Mouse (Mus musculus): ENCODE results near the gene Anxa3. TPM values are rescaled to one million over a fixed set of nuclear protein-coding genes. Genes with fewer than 3 reads are reported as not detected.

The Anxa3 gene
- 30.5 and 34.9 TPM in 2 replicates for polyA plus RNA-seq (2015; fragmentation: Nextera tagmentation; extraction: Ambion mirVana)

GRCm38 (mm10) chr5:96792936-96793718, at the start of gene Anxa3:
Anxa3 (plus strand) TSS chr5:96793339.
- Histone ChIP-seq H3K36me3 (replicated peaks) (no peaks in the 10 kb centered on the region), H3K9me3 (no peaks in the 10 kb centered on the region), H3K4me3 (peak within 1 kb of the TSS; percentile 38), H3K4me1 (peaks cover 5% of the 10 kb centered on the region), H3K9ac (no peak within 1 kb of the TSS; the same call in 1 of the 2 replicates), H3K27ac (no peak within 1 kb of the TSS), H3K4me2 (peak within 1 kb of the TSS; percentile 67), H3K27me3 (replicated peaks) (0 out of 2 replicates have a peak, but pooled peaks cover 5% of the 10 kb centered on the region)
- 10% methylated on average over 26 of the region's 26 CpGs for WGBS
- ATAC-seq (replicated peaks): peak; percentile 56

GRCm38 (mm10) chr5:96747195-96747984, 45.7 kb upstream of the Anxa3 start:
- H3K4me1 ChIP-seq: 0 out of 2 replicates have a peak, but pooled peaks cover 3% of the 10 kb centered on the region
- peak; percentile 52; the same call in 1 of the 2 replicates for ATAC-seq (replicated peaks)
- H3K36me3 ChIP-seq (replicated peaks): no peaks in the 10 kb centered on the region
- H3K4me3 ChIP-seq: no peak overlapping the region
- no peaks in the 10 kb centered on the region for H3K9me3 ChIP-seq
- no peak overlapping the region for H3K27ac ChIP-seq
- 43% methylated on average over 8 of the region's 8 CpGs for WGBS
- H3K4me2 ChIP-seq: no peak overlapping the region
- no peaks in the 10 kb centered on the region for H3K27me3 ChIP-seq (replicated peaks)
- no peak overlapping the region for H3K9ac ChIP-seq

- WGBS: 89% methylated on average over 7 of the region's 7 CpGs
- Histone ChIP-seq H3K36me3 (replicated peaks) (no peaks in the 10 kb centered on the region), H3K4me3 (no peak overlapping the region), H3K4me2 (no peak overlapping the region), H3K27ac (no peak overlapping the region), H3K9me3 (no peaks in the 10 kb centered on the region), H3K4me1 (no peaks in the 10 kb centered on the region), H3K9ac (no peak overlapping the region), H3K27me3 (replicated peaks) (no peaks in the 10 kb centered on the region)
- no peak for ATAC-seq (replicated peaks)
Measured at GRCm38 (mm10) chr5:96757615-96758014, 35.5 kb upstream of the Anxa3 start.

GRCm38 (mm10) chr5:96762021-96762420, 31.1 kb upstream of the Anxa3 start:
- Histone ChIP-seq H3K27me3 (replicated peaks) (no peaks in the 10 kb centered on the region), H3K36me3 (replicated peaks) (no peaks in the 10 kb centered on the region), H3K27ac (no peak overlapping the region), H3K9ac (no peak overlapping the region), H3K9me3 (no peaks in the 10 kb centered on the region), H3K4me1 (0 out of 2 replicates have a peak, but pooled peaks cover 4% of the 10 kb centered on the region), H3K4me2 (no peak overlapping the region), H3K4me3 (no peak overlapping the region)
- 86% methylated on average over 1 of the region's 1 CpGs for WGBS
- ATAC-seq (replicated peaks): no peak

GRCm38 (mm10) chr5:96768846-96769471, 24.2 kb upstream of the Anxa3 start:
- 60% methylated on average over 10 of the region's 10 CpGs for WGBS
- no peak overlapping the region for H3K27ac ChIP-seq
- H3K36me3 ChIP-seq (replicated peaks): no peaks in the 10 kb centered on the region
- 0 out of 2 replicates have a peak, but pooled peaks cover 3% of the 10 kb centered on the region for H3K4me1 ChIP-seq
- H3K4me3 ChIP-seq: no peak overlapping the region
- peak; percentile 56; the same call in 1 of the 2 replicates for ATAC-seq (replicated peaks)
- H3K9ac ChIP-seq: no peak overlapping the region
- H3K27me3 ChIP-seq (replicated peaks): no peaks in the 10 kb centered on the region
- no peak overlapping the region for H3K4me2 ChIP-seq
- H3K9me3 ChIP-seq: no peaks in the 10 kb centered on the region

GRCm38 (mm10) chr5:96783506-96784288, 9.4 kb upstream of the Anxa3 start:
- Histone ChIP-seq H3K4me2 (no peak overlapping the region), H3K4me1 (peaks cover 4% of the 10 kb centered on the region; the same call in 1 of the 2 replicates), H3K9ac (no peak overlapping the region), H3K27me3 (replicated peaks) (no peaks in the 10 kb centered on the region), H3K9me3 (no peaks in the 10 kb centered on the region), H3K4me3 (no peak overlapping the region), H3K36me3 (replicated peaks) (no peaks in the 10 kb centered on the region), H3K27ac (no peak overlapping the region; the same call in 1 of the 2 replicates)
- ATAC-seq (replicated peaks): peak; percentile 56; the same call in 1 of the 2 replicates
- 83% methylated on average over 14 of the region's 14 CpGs for WGBS

- Histone ChIP-seq H3K27me3 (replicated peaks) (no peaks in the 10 kb centered on the region), H3K9me3 (no peaks in the 10 kb centered on the region), H3K36me3 (replicated peaks) (no peaks in the 10 kb centered on the region), H3K4me2 (no peak overlapping the region), H3K4me1 (peaks cover 4% of the 10 kb centered on the region; the same call in 1 of the 2 replicates), H3K9ac (no peak overlapping the region), H3K27ac (no peak overlapping the region), H3K4me3 (no peak overlapping the region)
- no peak for ATAC-seq (replicated peaks)
- WGBS: 84% methylated on average over 5 of the region's 5 CpGs
Measured at GRCm38 (mm10) chr5:96785096-96785495, 8.0 kb upstream of the Anxa3 start.

GRCm38 (mm10) chr5:96792422-96792821, 717 bp upstream of the Anxa3 start:
- Histone ChIP-seq H3K27ac (no peak overlapping the region), H3K9me3 (no peaks in the 10 kb centered on the region), H3K4me2 (no peak overlapping the region), H3K4me1 (peaks cover 5% of the 10 kb centered on the region), H3K36me3 (replicated peaks) (no peaks in the 10 kb centered on the region), H3K27me3 (replicated peaks) (0 out of 2 replicates have a peak, but pooled peaks cover 5% of the 10 kb centered on the region), H3K4me3 (no peak overlapping the region), H3K9ac (no peak overlapping the region)
- ATAC-seq (replicated peaks): no peak
- WGBS: 74% methylated on average over 9 of the region's 9 CpGs

- Histone ChIP-seq H3K4me1 (peaks cover 5% of the 10 kb centered on the region), H3K9ac (no peak overlapping the region), H3K27ac (no peak overlapping the region), H3K4me3 (no peak overlapping the region), H3K36me3 (replicated peaks) (no peaks in the 10 kb centered on the region), H3K9me3 (no peaks in the 10 kb centered on the region), H3K4me2 (peak overlapping the region; percentile 67), H3K27me3 (replicated peaks) (0 out of 2 replicates have a peak, but pooled peaks cover 5% of the 10 kb centered on the region)
- no peak for ATAC-seq (replicated peaks)
- WGBS: 53% methylated on average over 10 of the region's 10 CpGs
Measured at GRCm38 (mm10) chr5:96793953-96794635, 955 bp downstream of the Anxa3 start.

GRCm38 (mm10) chr5:96795752-96796151, 2.6 kb downstream of the Anxa3 start:
- Histone ChIP-seq H3K27ac (no peak overlapping the region), H3K9ac (no peak overlapping the region), H3K36me3 (replicated peaks) (no peaks in the 10 kb centered on the region), H3K27me3 (replicated peaks) (0 out of 2 replicates have a peak, but pooled peaks cover 5% of the 10 kb centered on the region), H3K4me3 (no peak overlapping the region), H3K4me1 (peaks cover 5% of the 10 kb centered on the region), H3K9me3 (no peaks in the 10 kb centered on the region), H3K4me2 (no peak overlapping the region)
- ATAC-seq (replicated peaks): no peak
- 92% methylated on average over 1 of the region's 1 CpGs for whole genome bisulfite sequencing

GRCm38 (mm10) chr5:96797465-96797864, 4.3 kb downstream of the Anxa3 start:
- no peaks in the 10 kb centered on the region for H3K36me3 ChIP-seq (replicated peaks)
- H3K4me1 ChIP-seq: peaks cover 5% of the 10 kb centered on the region
- H3K27ac ChIP-seq: no peak overlapping the region
- H3K9me3 ChIP-seq: no peaks in the 10 kb centered on the region
- H3K4me2 ChIP-seq: no peak overlapping the region
- WGBS: 94% methylated on average over 6 of the region's 6 CpGs
- no peak for ATAC-seq (replicated peaks)
- 0 out of 2 replicates have a peak, but pooled peaks cover 5% of the 10 kb centered on the region for H3K27me3 ChIP-seq (replicated peaks)
- no peak overlapping the region for H3K9ac ChIP-seq
- H3K4me3 ChIP-seq: no peak overlapping the region

All from midbrain, embryonic 15.5 days (tissue).